Mouse (Mus musculus): ENCODE measurements at regions not wholly inside any gene's neighbourhood (a gene's known extent, or its start where the extent isn't known, plus 50 kb on each side); places are given as distances from the start of the nearest gene placed in this dataset.
A peak's percentile ranks its signal among the peaks of the same experiment; 100 is the strongest.

DNA sequence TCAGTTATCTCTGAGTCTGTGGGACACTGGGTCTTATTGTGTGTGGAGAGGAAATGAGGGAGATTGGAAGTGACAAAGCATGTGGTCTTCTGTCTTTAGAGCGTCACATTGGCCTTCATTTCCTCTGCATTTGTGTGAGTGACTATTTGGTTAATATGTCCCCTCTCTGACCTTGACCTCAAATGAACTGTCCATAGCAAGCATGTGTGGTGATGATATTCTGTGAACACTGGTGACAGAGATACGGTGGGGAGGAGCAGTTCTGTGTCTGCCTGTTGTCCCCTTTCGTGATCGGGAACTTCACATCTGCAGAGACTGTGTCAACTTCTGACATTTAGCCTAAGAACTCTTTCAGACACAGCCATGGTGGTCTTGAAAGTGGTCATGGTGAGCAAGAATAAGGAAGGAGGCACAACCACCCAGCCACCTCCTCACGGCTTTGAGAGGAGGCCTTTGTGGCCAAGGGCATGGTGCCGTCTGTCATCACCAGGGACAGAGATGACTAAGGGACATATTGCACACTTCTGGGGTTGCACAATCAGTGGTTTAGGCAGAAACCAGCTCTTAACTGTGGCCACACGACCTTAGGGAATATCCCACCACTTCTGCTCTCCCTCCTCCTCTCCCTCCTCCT is 79.2 kb upstream of the Sulf2 start:
- DNase-seq (ENCODE audit: low spot score) = peak; percentile 69

DNA sequence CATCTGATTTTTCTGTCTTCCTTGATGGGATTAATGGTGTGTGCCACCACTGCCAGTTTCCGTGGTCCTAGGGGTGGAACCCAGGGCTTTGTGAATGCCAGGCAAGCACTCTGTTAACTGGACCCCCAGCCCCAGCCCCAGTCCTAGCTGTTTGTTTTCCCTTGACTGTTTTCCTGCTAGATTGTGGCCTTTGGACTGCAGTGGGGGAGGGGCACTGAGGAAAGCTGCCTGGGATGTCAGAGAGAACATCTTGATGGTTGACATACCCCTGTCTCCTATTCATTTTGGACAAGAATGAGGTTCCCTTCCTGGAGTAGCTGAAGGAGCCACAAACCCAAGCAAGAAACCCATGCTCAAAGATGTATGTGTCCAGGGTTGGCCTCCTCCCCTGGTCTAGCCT is 77.8 kb upstream of the Sulf2 start:
- DNase-seq (ENCODE audit: low spot score) = no peak

DNA sequence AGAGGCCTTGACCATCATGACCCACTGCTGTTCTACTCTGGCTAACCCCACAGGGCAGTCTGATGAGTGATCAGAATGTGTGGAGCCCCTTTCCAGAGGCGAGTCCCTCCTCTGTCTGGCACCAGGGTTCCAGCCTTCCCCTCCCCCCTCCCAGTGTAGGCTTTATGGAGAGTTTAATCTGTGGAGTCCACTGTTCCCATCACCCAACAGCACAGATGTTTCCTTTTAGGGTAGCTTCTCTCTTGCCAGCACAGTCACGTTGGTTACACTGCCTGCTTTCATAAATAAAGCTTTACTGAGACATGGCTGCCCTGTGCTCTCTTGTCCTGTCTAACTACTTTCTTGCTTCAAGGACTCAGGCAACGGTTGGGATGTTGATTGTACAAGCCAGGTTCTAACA is 76.9 kb upstream of the Sulf2 start:
- no peak for DNase-seq (ENCODE audit: low spot score)

DNA sequence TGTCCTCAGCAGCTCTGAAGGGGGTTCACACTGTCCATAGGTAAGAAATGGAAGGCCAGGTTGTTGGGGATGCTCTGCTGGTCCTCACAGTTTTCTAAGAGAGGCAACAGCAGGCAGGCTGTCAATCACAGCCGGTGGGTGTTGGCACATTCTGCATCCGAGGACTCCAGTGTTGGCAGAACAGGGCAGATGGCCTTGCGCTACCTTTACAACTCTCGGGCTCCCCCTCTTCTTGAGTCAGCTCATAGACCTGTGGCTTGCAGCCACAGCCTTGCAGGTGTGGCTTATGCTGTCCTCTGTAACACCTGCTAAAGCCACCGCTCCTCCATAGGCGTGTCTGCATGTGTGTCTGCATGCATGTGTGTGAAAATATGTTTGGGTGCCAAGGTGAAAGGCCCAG is 75.2 kb upstream of the Sulf2 start:
- no peak for DNase-seq (ENCODE audit: low spot score)

DNA sequence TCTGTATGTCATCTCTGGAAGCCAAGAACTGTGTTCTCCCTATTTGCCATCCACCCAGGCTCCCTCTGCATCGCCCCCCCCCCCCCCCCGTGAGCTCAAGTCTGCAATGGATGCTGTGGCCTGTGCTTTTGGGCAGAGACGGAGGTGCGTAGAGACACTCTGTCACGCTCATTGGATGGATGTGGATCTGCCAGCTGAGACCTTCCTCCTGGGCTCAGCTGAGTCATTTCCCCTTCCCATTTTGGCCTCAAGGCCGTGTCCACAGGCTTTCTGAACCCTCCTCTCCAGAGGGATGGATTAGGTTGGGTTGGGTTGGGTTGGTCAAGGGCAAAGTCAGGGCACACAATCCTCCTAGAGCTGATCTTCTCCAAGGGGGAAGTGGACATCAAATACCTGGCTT is 72.9 kb upstream of the Sulf2 start:
- no peak for DNase-seq (ENCODE audit: low spot score)

DNA sequence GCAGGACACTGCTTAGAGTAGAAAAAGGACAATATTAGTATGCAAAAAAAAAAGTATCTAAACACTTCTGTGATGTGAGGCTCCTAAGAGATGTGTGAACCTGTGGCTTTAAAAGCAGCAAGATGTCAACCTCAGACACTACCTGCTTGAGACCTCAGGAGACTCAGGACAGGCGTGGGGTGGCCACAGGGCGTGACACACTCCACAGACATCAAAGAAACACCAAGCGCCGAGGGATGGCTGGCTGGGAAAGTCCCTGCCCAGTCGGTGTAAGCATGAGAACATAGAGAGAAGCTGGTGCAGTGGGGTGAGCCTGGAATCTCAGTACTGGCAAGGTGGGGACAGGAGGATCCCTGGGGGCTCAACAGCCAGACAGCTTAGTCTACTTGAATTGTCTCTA is 72.0 kb upstream of the Sulf2 start:
- no peak for DNase-seq (ENCODE audit: low spot score)

DNA sequence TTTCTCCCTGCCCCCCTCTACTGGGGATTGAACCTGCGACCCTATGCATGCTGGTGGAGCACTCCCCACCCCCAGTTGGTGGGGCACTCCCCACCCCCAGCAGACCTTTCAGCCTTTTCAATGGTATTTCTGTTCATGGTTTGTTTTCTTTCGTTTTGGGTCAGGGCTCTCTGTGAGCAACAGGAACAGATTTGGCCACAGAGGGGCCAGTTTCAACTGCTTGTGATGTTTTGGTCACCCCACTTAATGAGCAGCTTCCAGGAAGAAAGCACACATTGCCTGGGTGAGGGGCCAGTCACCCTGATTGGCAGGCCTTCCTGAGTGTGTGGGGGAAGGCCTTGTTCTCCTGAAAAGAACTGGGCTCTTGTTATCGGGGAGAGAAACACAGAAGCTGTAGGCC is 71.5 kb upstream of the Sulf2 start:
- DNase-seq (ENCODE audit: low spot score) = no peak

DNA sequence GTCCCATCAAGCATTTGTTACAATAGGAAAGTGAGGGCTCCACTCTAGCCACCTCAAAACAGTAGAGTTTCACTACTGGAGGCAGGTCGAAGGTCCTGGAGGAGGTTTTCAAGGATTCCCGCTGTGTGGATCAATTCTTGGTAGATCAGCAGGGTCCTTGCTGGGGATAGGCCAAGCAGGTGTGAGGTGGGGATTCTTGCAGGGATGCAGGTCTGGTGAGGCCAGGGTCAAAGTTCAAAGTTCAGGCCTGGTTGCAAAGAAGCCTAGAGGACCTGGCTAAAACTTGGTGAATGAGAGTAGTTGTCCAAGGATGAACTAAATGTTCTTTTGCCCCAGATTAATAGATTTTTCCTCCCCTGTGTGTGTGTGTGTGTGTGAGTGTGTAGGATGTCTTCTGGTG is 70.9 kb upstream of the Sulf2 start:
- no peak for DNase-seq (ENCODE audit: low spot score)

DNA sequence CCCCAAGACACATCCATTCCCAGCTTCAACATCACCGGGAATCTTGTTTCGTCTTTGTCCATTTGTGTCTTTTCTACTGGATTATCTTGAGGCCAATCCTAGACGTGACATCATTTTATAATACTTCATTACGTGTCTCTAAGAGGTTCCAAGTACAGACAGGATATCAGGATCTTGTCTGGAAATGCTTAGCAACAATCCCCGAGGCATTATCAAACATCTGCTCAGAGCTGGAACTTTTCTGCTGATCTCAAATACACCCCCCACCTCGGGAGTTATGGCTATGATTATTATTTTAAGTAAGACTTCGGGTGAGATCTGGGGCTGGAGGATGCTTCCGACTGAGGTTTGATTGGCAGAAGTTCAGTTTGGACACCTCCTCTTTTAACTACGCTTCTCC is 69.9 kb upstream of the Sulf2 start:
- DNase-seq (ENCODE audit: low spot score) = no peak

DNA sequence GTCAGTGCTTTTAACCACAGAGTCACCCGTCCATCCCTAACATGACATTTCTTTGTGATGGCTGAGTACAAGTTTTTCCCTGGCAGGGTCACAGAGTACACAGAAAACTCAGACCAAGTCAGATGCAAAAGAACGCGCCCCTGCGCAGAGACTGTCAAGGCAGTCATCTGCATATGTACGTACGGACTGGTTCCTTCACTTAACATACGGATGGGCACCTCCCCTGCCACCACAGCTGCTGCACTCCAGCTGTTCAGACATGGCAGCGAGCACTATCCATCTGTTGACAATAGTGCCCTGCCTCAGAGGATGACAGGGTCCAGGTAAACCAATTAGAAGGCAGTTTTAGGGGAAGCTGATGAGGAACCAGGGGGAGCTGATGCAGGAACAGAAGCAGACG is 63.3 kb upstream of the Sulf2 start:
- no peak for DNase-seq (ENCODE audit: low spot score)

DNA sequence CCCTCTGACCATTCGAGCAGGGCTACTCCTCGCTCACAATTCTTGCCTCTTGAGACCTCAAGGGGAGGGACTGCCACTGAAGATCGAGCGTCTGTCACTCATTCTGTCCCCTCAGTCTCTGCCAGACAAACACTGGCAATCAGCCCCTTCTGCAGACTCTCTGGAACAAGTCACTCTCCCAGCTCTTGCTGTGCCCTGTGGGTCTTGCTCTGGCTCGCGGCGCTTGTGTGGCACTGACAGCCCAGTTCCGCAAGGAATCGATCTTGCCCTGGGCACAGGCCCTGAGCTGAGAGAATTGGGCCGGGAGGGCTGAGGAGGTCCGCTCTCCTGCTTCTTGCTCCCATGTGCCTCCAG is 61.0 kb upstream of the Sulf2 start:
- DNase-seq (ENCODE audit: low spot score) = no peak

DNA sequence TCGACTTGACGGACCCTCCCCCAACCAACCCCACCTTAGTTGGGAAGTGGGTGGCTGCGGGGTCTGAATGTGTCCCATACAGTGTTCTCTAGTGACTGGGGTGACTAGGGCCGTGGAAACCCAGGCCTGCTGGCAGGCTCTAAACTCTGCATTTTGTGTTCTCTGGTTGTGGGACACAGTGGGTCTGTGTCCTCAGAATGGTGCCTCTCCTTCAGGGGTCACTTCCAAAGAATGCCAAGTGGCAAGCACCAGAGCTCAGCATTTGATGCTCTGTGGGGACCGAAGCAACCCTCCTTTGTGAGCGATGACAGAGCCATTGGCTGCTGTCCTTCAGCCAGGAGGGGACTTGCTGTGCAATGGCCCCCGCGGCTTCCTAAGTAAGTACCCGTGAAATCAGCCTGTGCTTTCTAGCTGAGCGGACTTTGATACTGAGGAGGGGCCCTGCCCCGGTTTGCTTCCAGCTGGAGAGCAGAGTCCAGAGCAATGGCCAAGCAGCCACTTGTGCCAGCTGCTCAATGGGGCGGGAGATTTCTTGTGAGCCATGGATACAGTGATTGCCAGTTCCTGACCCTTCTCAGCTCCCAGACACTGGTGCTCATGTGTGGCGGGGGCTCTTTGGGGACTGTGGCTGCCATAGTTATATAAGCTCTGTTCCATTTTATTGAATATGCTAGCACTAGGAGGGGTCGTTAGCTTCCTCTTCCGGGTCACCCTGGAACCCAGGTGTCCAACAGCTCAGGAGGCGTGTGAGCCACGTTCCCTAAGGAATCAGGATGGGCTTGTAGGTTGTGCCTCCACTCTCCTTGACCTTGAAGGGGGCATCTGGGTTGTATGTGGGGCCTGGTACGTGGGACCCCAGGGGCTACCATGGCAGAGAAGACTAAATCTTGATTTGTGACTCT is 60.4 kb upstream of the Sulf2 start:
- no peak for DNase-seq (ENCODE audit: low spot score)

DNA sequence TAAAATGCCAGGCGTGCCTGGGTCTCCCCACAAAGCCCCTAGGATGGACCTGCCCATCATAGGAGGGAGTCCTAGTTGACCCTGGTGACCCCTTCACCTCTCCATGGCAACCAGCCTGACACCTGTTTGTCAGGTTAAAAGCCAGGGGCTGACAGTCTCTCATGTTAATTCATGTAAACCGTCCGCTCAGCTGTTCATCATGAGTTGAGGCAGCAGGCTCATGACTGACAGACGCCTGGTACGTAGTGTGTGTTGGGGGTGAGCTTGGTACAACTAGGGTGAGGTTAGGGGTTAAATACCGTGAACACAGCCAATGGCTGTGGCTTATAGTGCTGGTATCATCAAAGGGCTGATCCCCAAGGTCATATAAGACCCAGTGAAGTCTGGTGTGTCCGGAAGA is 59.7 kb upstream of the Sulf2 start:
- DNase-seq (ENCODE audit: low spot score) = no peak

DNA sequence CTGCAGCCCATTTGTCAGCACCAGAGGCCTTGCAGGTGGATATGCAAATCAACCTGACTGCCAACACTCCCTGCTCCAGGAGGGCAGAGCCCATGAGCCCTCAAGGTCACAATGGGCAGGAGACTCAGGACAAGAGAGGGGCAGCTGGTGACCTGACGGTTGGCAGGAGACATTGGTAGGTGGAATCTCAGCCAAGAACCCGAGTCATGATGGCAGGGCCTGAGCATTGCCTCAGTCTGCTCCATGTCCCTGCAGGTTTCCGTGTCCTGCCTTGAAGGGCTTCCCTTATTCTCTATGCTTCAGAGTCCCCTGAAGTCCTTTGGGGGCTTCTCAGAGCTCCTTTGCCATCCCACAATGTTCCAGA is 51.7 kb upstream of the Sulf2 start:
- no peak for DNase-seq (ENCODE audit: low spot score)

DNA sequence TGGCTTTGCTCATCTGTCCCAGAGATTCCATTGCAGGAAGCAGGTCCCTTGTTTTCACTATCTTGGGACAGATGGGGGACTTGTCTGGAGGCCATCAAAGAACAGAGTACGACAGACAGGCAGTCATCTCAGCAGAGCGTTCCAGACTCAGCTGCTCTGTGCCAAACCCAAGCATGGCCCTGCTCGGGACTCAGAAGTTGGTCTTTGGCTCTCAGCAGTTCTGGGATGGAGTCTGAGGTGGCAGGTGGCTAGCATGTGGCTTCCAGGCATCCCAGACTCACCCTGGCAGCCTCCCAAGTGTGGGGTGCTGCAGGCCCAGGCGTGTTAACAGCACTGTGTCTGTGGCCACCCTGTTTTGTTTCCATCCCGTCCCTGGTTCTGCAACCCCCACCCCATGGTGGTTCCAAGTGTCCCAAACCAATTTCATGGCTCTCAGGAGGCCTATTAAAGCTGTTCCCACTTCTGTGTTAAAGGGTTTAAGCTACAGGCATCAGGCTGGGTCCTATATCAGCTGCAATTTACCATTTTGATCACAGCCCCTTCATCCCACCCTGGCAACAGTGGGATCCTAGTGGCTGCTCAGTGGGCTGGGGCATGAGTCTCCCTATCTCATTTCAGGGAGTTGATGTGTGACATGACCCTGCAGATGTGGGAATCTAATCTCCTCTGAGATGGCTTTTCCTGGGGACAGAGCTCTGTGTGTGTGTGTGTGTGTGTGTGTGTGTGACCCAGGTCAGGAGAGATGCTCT is 51.1 kb upstream of the Sulf2 start:
- no peak for DNase-seq (ENCODE audit: low spot score)
